12 mouse cellular contexts compared by ENCODE assay signal in genomic region chr2:171846826-171847492, GRCm38 (mm10).
A peak's percentile ranks its signal among the peaks of the same experiment; 100 is the strongest.
DNase-seq lines count a peak whose midpoint lies in the region; ATAC-seq lines count a peak whose summit lies in the region.
"Had no signal": no experiment of that assay in that cellular context is flagged by ENCODE, and none has a peak within 500 bp of the region (broad histone marks: within the 10 kb centered on the region; RNA-seq: fewer than 3 reads in every experiment).

No protein-coding gene starts in this region.

- no peaks in the 10 kb centered on the region for H3K9me3 ChIP-seq in midbrain, embryonic 13.5 days
- H3K9me3 ChIP-seq in midbrain, embryonic 11.5 days (ENCODE audit: control insufficient read depth, low read length): no peaks in the 10 kb centered on the region
- H3K9me3 ChIP-seq in forebrain, embryonic 14.5 days (replicated peaks; ENCODE audit: control insufficient read depth, low read length): no peaks in the 10 kb centered on the region; the same call in 1 of the 2 replicates
- no peaks in the 10 kb centered on the region; the same call in 1 of the 2 replicates for H3K9me3 ChIP-seq in midbrain, embryonic 16.5 days (replicated peaks; ENCODE audit: control insufficient read depth, low read length, poor library complexity, severe bottlenecking)
- H3K9me3 ChIP-seq: intestine, embryonic 15.5 days had no signal

- H3K27me3 ChIP-seq in midbrain, embryonic 13.5 days: no peaks in the 10 kb centered on the region
- H3K27me3 ChIP-seq in midbrain, embryonic 11.5 days (ENCODE audit: control insufficient read depth, insufficient read depth, low read length): no peaks in the 10 kb centered on the region
- no peaks in the 10 kb centered on the region for H3K27me3 ChIP-seq in forebrain, embryonic 14.5 days (replicated peaks; ENCODE audit: control insufficient read depth, insufficient read depth, low read length)
- H3K27me3 ChIP-seq in midbrain, embryonic 16.5 days (ENCODE audit: control insufficient read depth, insufficient read depth, low read depth, low read length): no peaks in the 10 kb centered on the region
- H3K27me3 ChIP-seq: intestine, embryonic 15.5 days had no signal

- H3K27ac ChIP-seq in midbrain, embryonic 13.5 days: peak overlapping the region; percentile 11
- no peak overlapping the region for H3K27ac ChIP-seq in midbrain, embryonic 11.5 days (ENCODE audit: low read depth, low read length)
- peak overlapping the region; percentile 72 for H3K27ac ChIP-seq in forebrain, embryonic 14.5 days (ENCODE audit: low read depth, low read length)
- H3K27ac ChIP-seq in midbrain, embryonic 16.5 days (ENCODE audit: low read length): no peak overlapping the region
- H3K27ac ChIP-seq: intestine, embryonic 15.5 days; liver, embryonic 14.5 days had no signal

- peak; percentile 90 to 93 for DNase-seq in cerebellum, postnatal 10 days
- no peak for DNase-seq in cerebellum, adult 9-11 months
- DNase-seq in midbrain, embryonic 11.5 days (ENCODE audit: low spot score, missing footprints): no peak
- peak; percentile 94 for DNase-seq in forebrain, embryonic 14.5 days (ENCODE audit: low spot score)
- DNase-seq in thymus, postnatal 4 days: no peak
- DNase-seq in ovary, postnatal 36 days (ENCODE audit: low spot score): no peak
- DNase-seq: adrenal gland, postnatal 10 days had no signal

- no peak overlapping the region for H3K9ac ChIP-seq in midbrain, embryonic 13.5 days (replicated peaks)
- no peak overlapping the region for H3K9ac ChIP-seq in midbrain, embryonic 11.5 days (ENCODE audit: low read length)
- H3K9ac ChIP-seq in forebrain, embryonic 14.5 days (ENCODE audit: low read length): no peak overlapping the region
- H3K9ac ChIP-seq in midbrain, embryonic 16.5 days (ENCODE audit: low read depth, low read length): no peak overlapping the region
- H3K9ac ChIP-seq: intestine, embryonic 15.5 days; liver, embryonic 14.5 days had no signal

- no peak overlapping the region for H3K4me2 ChIP-seq in midbrain, embryonic 13.5 days (replicated peaks)
- H3K4me2 ChIP-seq in midbrain, embryonic 11.5 days: no peak overlapping the region
- H3K4me2 ChIP-seq in forebrain, embryonic 14.5 days (ENCODE audit: low read length): no peak overlapping the region
- no peak overlapping the region for H3K4me2 ChIP-seq in midbrain, embryonic 16.5 days (ENCODE audit: low read length)
- H3K4me2 ChIP-seq: intestine, embryonic 15.5 days had no signal

- H3K4me1 ChIP-seq in midbrain, embryonic 13.5 days (replicated peaks): peaks cover 12% of the 10 kb centered on the region
- no peaks in the 10 kb centered on the region for H3K4me1 ChIP-seq in midbrain, embryonic 11.5 days (ENCODE audit: control insufficient read depth, insufficient read depth, low read length)
- peaks cover 7% of the 10 kb centered on the region; the same call in 1 of the 2 replicates for H3K4me1 ChIP-seq in forebrain, embryonic 14.5 days (ENCODE audit: control insufficient read depth, insufficient read depth, low read length)
- no peaks in the 10 kb centered on the region for H3K4me1 ChIP-seq in midbrain, embryonic 16.5 days (ENCODE audit: control insufficient read depth, insufficient read depth, low read length)
- H3K4me1 ChIP-seq: intestine, embryonic 15.5 days had no signal

- H3K36me3 ChIP-seq in midbrain, embryonic 13.5 days: no peaks in the 10 kb centered on the region
- no peaks in the 10 kb centered on the region for H3K36me3 ChIP-seq in midbrain, embryonic 11.5 days (ENCODE audit: control insufficient read depth, insufficient read depth, low read length)
- no peaks in the 10 kb centered on the region for H3K36me3 ChIP-seq in forebrain, embryonic 14.5 days (ENCODE audit: control insufficient read depth, insufficient read depth, low read length)
- no peaks in the 10 kb centered on the region for H3K36me3 ChIP-seq in midbrain, embryonic 16.5 days (ENCODE audit: control insufficient read depth, insufficient read depth, low read length)
- H3K36me3 ChIP-seq: intestine, embryonic 15.5 days had no signal

- no peak overlapping the region for H3K4me3 ChIP-seq in midbrain, embryonic 13.5 days (replicated peaks)
- H3K4me3 ChIP-seq in midbrain, embryonic 11.5 days (ENCODE audit: low read depth, low read length): no peak overlapping the region
- no peak overlapping the region for H3K4me3 ChIP-seq in forebrain, embryonic 14.5 days (ENCODE audit: low read depth, low read length)
- H3K4me3 ChIP-seq in midbrain, embryonic 16.5 days (ENCODE audit: low read depth, low read length): no peak overlapping the region
- H3K4me3 ChIP-seq: erythroblast, embryonic 14.5 days; intestine, embryonic 15.5 days had no signal

- peak; percentile 83 for ATAC-seq in midbrain, embryonic 13.5 days
- ATAC-seq in midbrain, embryonic 11.5 days (ENCODE audit: low FRiP score): no peak
- peak; percentile 94 for ATAC-seq in forebrain, embryonic 14.5 days
- ATAC-seq in midbrain, embryonic 16.5 days: peak; percentile 60; the same call in 1 of the 2 replicates
- ATAC-seq: intestine, embryonic 15.5 days had no signal

- WGBS in midbrain, embryonic 13.5 days: 30% methylated on average over 4 of the region's 4 CpGs
- 33% methylated on average over 4 of the region's 4 CpGs for WGBS in midbrain, embryonic 11.5 days
- WGBS in forebrain, embryonic 14.5 days: 17% methylated on average over 4 of the region's 4 CpGs
- 25% methylated on average over 4 of the region's 4 CpGs for WGBS in midbrain, embryonic 16.5 days

Comparison
In these comparisons a context has a peak if more than half of its experiments do, and no peak if none do; other contexts are left out.
1. DNase-seq: peak in cerebellum, postnatal 10 days (2 of 2) and forebrain, embryonic 14.5 days (single experiment); none in cerebellum, adult 9-11 months (single experiment), midbrain, embryonic 11.5 days (single experiment), thymus, postnatal 4 days (single experiment) and ovary, postnatal 36 days (single experiment).
2. H3K27ac ChIP-seq: peak in midbrain, embryonic 13.5 days (single experiment) and forebrain, embryonic 14.5 days (single experiment); none in midbrain, embryonic 11.5 days (single experiment) and midbrain, embryonic 16.5 days (single experiment).